Mouse (Mus musculus): ENCODE measurements at regions not wholly inside any gene's neighbourhood (a gene's known extent, or its start where the extent isn't known, plus 50 kb on each side); places are given as distances from the start of the nearest gene placed in this dataset.

- TF ChIP-seq CTCF (conservative IDR thresholded peaks at IDR 0.05; ENCODE audit: low read length) (no peak), NANOG (IDR thresholded peaks at IDR 0.05; ENCODE audit: borderline replicate concordance, low read length) (no peak)
Observed at GRCm38 (mm10) chr15:25018937-25019336, 394.6 kb downstream of the Basp1 start.
